Mouse (Mus musculus) small intestine, adult 2 months (tissue): ENCODE measurements around the gene Pcp2. TPM values are rescaled to one million over a fixed set of nuclear protein-coding genes. Genes with fewer than 3 reads are reported as not detected.
"Not testable (repeated sequence)": the region's sequence is repeated elsewhere in the genome, so short reads cannot be mapped to it uniquely, and the experiment has no call there.

Experiments used
- H3K27ac ChIP-seq: fragments of 200-500 bp; 2 replicates; pipeline ENCODE4 v1.5.1; 2012; ENCODE audit warnings: low read depth, low read length, control low read depth, inconsistent platforms; ENCODE audit not compliant: insufficient read depth
- H3K27me3 ChIP-seq: fragments of 200-500 bp; 2 replicates; pipeline ENCODE4 v1.6.1; 2012; ENCODE audit warnings: mild to moderate bottlenecking, moderate library complexity, low read length, inconsistent platforms; ENCODE audit not compliant: control insufficient read depth, insufficient read depth
- H3K36me3 ChIP-seq: fragments of 200-500 bp; 2 replicates; pipeline ENCODE4 v1.6.1; 2012; ENCODE audit warnings: mild to moderate bottlenecking, low read length, control low read depth, inconsistent platforms; ENCODE audit not compliant: control insufficient read depth, insufficient read depth
- H3K4me1 ChIP-seq: fragments of 200-500 bp; 2 replicates; pipeline ENCODE4 v1.6.1; 2012; ENCODE audit warnings: low read length, inconsistent platforms, mixed read lengths; ENCODE audit not compliant: control insufficient read depth, insufficient read depth, insufficient read length
- H3K4me3 ChIP-seq: fragments of 200-500 bp; 2 replicates; pipeline ENCODE4 v1.5.1; 2012; ENCODE audit warnings: low read depth, mild to moderate bottlenecking, control low read depth, inconsistent platforms, low read length, moderate library complexity
- CTCF ChIP-seq: fragments of 200-500 bp; IDR thresholded peaks from 2 replicates; pipeline ENCODE4 v1.5.1; 2012; ENCODE audit warnings: low read depth, mild to moderate bottlenecking, control low read depth, inconsistent platforms, low read length, moderate library complexity, mixed read lengths; ENCODE audit not compliant: insufficient replicate concordance, insufficient read length; ENCODE audit errors: extremely low read depth
- POLR2A ChIP-seq: fragments of 200-500 bp; IDR thresholded peaks from 2 replicates; pipeline ENCODE4 v1.6.1; 2012; ENCODE audit warnings: low read depth, mild to moderate bottlenecking, control low read depth, inconsistent platforms, low read length, moderate library complexity
- WGBS: fragments of 180-500 bp; shearing (Covaris S2); methylation state at CpG from one replicate; pipeline ENCODE4 v1.1.7; 2018; 5-methylcytosine and 5-hydroxymethylcytosine counted together
- polyA plus RNA-seq: library from polyadenylated mRNA; depleted of rRNA; stranded (reverse); fragments of >200 nt; gene quantifications from 2 replicates; pipeline ENCODE4 v1.2.3, GENCODE M21; 2012; rRNA removed

Pcp2 gene
- polyA plus RNA-seq, 1 experiment, result not detected

DNA sequence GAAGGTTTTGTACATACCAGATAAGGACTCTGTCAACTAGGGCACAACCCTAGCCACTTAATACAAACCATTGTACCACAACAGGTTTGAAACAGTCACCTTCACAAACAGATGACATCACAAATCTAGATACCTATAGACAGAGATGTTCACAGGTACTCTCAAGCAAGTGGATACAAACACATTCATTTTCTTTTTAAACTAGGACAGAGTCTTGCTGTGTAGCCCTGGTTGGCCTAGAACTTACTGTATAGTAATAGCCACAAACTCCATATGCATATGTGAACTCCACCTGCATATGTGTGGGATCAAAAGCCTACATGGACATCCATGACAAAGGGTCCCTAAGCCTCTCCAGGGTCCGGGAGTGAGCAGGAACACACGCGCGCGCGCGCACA, 38.4 kb downstream of the Pcp2 start, which contains the start of gene Camsap3:
Gene Camsap3 (plus strand): TSS at position 301 of the 398 bp plus-strand sequence.
- peak within 1 kb of the TSS; percentile 82 for H3K4me3 ChIP-seq
- H3K27me3 ChIP-seq, result no peaks in the 10 kb centered on the region
- H3K36me3 ChIP-seq, result no peaks in the 10 kb centered on the region
- 3% methylated on average over 7 of the region's 7 CpGs for WGBS
- peak within 1 kb of the TSS; percentile 78 for H3K27ac ChIP-seq
- peaks cover 3% of the 10 kb centered on the region; the same call in 1 of the 2 replicates for H3K4me1 ChIP-seq
- TF ChIP-seq CTCF (no peak), POLR2A (no peak)

GRCm38 (mm10) chr8:3586452-3586851, 38.9 kb downstream of the Pcp2 start:
- Histone ChIP-seq H3K4me1 (peaks cover 3% of the 10 kb centered on the region; the same call in 1 of the 2 replicates), H3K36me3 (no peaks in the 10 kb centered on the region), H3K4me3 (no peak overlapping the region), H3K27me3 (no peaks in the 10 kb centered on the region), H3K27ac (no peak overlapping the region)
- WGBS, result 84% methylated on average over 2 of the region's 2 CpGs
- TF ChIP-seq POLR2A, result no peak
- TF ChIP-seq CTCF, result no peak

GRCm38 (mm10) chr8:3581961-3582360, 43.4 kb downstream of the Pcp2 start:
- H3K4me1 ChIP-seq, H3K27me3 ChIP-seq, H3K27ac ChIP-seq, H3K36me3 ChIP-seq, H3K4me3 ChIP-seq: not testable (repeated sequence)
- 90% methylated on average over 3 of the region's 3 CpGs for WGBS

GRCm38 (mm10) chr8:3579390-3580364, 45.7 kb downstream of the Pcp2 start:
- Histone ChIP-seq H3K4me1 (peaks cover 5% of the 10 kb centered on the region; the same call in 1 of the 2 replicates), H3K27ac (no peak overlapping the region), H3K36me3 (no peaks in the 10 kb centered on the region), H3K27me3 (no peaks in the 10 kb centered on the region), H3K4me3 (no peak overlapping the region)
- WGBS, result 43% methylated on average over 9 of the region's 9 CpGs
- TF ChIP-seq POLR2A, result no peak
- TF ChIP-seq CTCF, result no peak

DNA sequence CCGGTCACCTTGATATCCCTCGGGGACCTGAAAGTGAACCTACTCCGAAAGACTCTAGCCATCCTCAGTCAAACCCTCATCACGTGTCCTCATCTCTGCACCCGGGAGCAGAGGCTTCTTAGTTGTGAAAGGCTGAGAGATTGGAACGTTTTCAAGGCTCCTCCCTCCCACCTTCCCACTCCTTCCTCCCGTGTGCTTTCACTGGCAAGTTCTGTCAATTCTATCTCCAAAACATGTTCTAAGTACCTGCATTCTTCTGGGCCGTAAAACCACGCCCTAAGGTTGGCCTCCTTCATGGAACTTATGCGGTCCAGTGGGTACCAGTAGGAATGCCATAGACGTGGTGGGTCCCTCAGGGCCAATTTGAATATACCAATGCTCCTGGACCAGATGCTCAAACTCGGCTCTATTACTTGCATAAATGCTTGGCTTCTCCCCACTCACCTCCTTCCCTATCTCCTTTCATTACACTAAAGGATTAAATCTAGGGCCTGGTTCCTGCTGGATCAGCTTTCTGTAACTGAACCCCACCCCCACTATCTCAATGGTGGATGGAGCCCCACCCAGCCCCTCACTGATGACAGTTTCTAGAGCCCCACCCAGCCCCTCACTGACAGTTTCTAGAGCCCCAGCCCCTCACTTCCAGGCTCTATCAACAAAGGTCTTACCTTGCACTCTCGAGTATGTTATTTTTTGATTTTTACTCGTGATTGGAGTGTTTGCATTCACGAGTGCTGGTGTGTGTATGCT, 49.0 kb downstream of the Pcp2 start:
- H3K4me3 ChIP-seq, result no peak overlapping the region
- 34% methylated on average over 15 of the region's 15 CpGs for WGBS
- H3K4me1 ChIP-seq, result peaks cover 5% of the 10 kb centered on the region; the same call in 1 of the 2 replicates
- no peaks in the 10 kb centered on the region for H3K27me3 ChIP-seq
- H3K36me3 ChIP-seq, result no peaks in the 10 kb centered on the region
- TF ChIP-seq POLR2A, result no peak
- TF ChIP-seq CTCF, result no peak
- H3K27ac ChIP-seq, result no peak overlapping the region

DNA sequence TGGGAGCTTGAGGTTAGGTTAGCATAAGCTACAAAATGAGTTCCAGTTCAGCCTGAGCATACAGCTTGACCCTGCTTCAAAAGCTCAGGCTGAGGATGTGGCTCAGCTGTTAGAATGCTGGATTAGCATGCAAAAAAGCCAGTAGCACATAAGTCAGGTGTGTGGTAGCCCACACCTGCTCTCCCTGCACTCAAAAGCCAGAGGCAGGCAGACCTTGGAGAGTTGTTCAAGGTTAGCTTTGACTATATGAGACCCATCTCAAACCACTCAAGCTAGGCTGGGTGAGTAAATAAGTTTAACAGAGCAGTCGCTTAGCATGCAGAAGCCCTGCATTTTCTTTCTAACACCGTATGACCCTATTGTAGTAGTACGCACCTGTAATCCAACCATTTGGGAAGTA, 50.8 kb downstream of the Pcp2 start:
- TF ChIP-seq CTCF, result no peak
- no peak for TF ChIP-seq POLR2A
- no peaks in the 10 kb centered on the region for H3K36me3 ChIP-seq
- no peak overlapping the region for H3K4me3 ChIP-seq
- peaks cover 3% of the 10 kb centered on the region; the same call in 1 of the 2 replicates for H3K4me1 ChIP-seq
- H3K27ac ChIP-seq, result no peak overlapping the region
- 97% methylated on average over 3 of the region's 3 CpGs for WGBS
- no peaks in the 10 kb centered on the region for H3K27me3 ChIP-seq

Other genes starting within 250 kb of the Pcp2 start
- 32.4 and 43.1 TPM in 2 replicates for gene Arhgef18, start 232.5 kb downstream of the Pcp2 start, polyA plus RNA-seq
- gene Pex11g, start 157.9 kb downstream of the Pcp2 start, polyA plus RNA-seq, result 9.6 and 13.0 TPM in 2 replicates
- gene Tex45, start 154.7 kb downstream of the Pcp2 start, polyA plus RNA-seq, result 0.08 and 0.11 TPM in 2 replicates
- gene Zfp358, start 132.4 kb downstream of the Pcp2 start, polyA plus RNA-seq, result 20.2 and 40.0 TPM in 2 replicates
- 123 and 389 TPM in 2 replicates for gene Mcoln1, start 125.1 kb downstream of the Pcp2 start, polyA plus RNA-seq
- 40.3 and 88.6 TPM in 2 replicates for gene Pnpla6, start 110.2 kb downstream of the Pcp2 start, polyA plus RNA-seq
- 0.51 and 3.4 TPM in 2 replicates for gene C330021F23Rik, start 57.6 kb downstream of the Pcp2 start, polyA plus RNA-seq
- 58.8 and 136 TPM in 2 replicates for gene Camsap3, start 38.3 kb downstream of the Pcp2 start, polyA plus RNA-seq
- 18.1 and 44.3 TPM in 2 replicates for gene Xab2, start 4.2 kb downstream of the Pcp2 start, polyA plus RNA-seq
- 1.8 and 2.5 TPM in 2 replicates for gene Pet100, start 4.0 kb downstream of the Pcp2 start, polyA plus RNA-seq
- gene Stxbp2, start 5.4 kb upstream of the Pcp2 start, polyA plus RNA-seq, result 134 and 330 TPM in 2 replicates
- gene Retn, start 30.2 kb upstream of the Pcp2 start, polyA plus RNA-seq, result 0.23 and 0.38 TPM in 2 replicates
- gene Mcemp1, start 40.2 kb upstream of the Pcp2 start, polyA plus RNA-seq, result 0.14 TPM in 1 of 2 replicates, not detected in the other
- gene Fcor, start 46.8 kb upstream of the Pcp2 start, polyA plus RNA-seq, result 1.6 TPM in 1 of 2 replicates, not detected in the other
- 17.9 and 32.1 TPM in 2 replicates for gene Trappc5, start 50.8 kb upstream of the Pcp2 start, polyA plus RNA-seq
- gene Fcer2a, start 68.6 kb upstream of the Pcp2 start, polyA plus RNA-seq, result 1.0 and 4.4 TPM in 2 replicates
- gene Clec4g, start 95.1 kb upstream of the Pcp2 start, polyA plus RNA-seq, result 0.11 TPM in 1 of 2 replicates, not detected in the other
- 0.46 and 0.91 TPM in 2 replicates for gene Cd209a, start 123.4 kb upstream of the Pcp2 start, polyA plus RNA-seq
- not detected in 2 replicates for gene Cd209e, start 228.8 kb upstream of the Pcp2 start, polyA plus RNA-seq